Mouse (Mus musculus): Measurements from ENCODE around the gene Tmem236.

DNA sequence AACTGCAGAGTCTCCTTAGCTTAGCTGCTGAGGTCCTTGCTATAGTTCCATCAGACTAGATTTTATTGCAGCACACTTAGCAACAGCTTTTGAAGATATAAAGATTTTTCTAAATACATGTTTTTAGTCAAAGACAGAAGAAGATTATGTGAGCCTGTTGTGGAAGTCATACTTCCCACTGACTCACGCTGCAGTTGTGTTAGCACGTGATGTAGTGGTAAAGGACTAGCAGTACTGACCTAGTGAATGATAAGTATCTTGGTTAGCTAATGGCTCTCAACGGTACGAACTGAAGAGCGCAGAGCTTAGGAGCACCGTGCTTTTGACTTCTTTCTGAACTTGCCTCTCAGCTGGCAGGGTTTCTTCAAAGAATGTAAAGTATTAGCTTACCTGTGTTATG is 47.9 kb upstream of the Tmem236 start:
- no peak for TF ChIP-seq CTCF (conservative IDR thresholded peaks at IDR 0.05; ENCODE audit: low read length)
- TF ChIP-seq POU5F1 (IDR thresholded peaks at IDR 0.05; ENCODE audit: borderline replicate concordance, low read length), result no peak
- no peak for TF ChIP-seq NANOG (IDR thresholded peaks at IDR 0.05; ENCODE audit: borderline replicate concordance, low read length)
